Mouse (Mus musculus): Measurements from ENCODE around the gene Abcc3. TPM values are rescaled to one million over a fixed set of nuclear protein-coding genes. Genes with fewer than 3 reads are reported as not detected.

Abcc3 gene
- total RNA-seq, 2 experiments from 2014 or later, result 1.7 to 3.9 TPM

DNA sequence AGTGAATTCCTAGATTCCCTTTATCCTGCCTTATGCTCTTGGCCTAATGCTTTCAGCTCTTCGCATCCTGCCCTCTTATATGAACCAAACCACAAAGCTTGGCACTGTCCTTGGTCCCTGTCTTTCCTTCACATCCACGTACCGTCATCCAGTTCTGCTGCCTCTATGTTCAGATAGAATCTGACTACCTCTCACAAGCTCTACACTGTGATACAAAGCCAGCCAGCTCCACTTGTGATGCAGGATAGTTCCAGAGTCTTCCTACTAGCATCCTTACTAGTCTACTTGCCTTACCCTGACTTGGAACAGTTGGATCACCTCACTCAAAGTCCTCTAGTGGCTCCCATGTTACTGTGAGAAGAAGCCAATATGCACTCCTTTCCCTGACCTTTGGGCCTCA lies 62.6 kb downstream of the Abcc3 start:
- DNase-seq, result no peak
- intact Hi-C loops (cut with DNase I), result loop anchor here (5.0 kb wide), 1 partner anchor 212 kb away; no protein-coding TSS in a partner anchor

DNA sequence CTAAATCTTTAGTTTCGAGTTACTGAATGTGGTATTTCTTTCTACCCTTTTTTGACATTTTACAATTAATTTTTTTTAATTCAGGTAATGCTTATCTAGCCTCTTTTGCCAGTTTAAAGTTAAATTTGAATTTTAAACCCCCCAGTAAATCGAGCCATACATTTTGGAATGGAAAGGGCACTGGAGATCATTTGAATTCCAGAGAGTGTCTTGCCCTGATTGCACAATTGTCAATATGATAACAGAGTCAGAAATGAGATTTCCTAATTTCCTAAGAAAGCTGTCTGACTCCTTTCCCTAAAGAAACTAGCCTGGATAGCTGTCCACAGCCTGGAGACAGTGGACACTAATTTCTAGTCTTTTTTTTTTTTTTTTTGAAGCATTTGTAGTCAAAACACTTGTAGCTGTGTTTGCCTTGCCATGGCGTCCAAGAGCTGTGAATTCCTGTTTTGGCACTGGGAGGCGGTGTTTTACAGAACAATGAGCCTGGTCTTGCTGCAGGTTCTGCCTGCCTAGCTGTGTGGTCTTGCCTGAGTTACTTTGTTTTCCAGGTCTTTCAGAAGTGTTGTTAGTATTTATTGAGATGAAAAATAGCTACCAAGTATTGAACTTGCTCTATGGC lies 63.4 kb downstream of the Abcc3 start:
- peak in 1 of 2 experiments; percentile 40 for DNase-seq
- intact Hi-C loops (cut with DNase I), result loop anchor here (1.0 to 5.0 kb wide), 2 partner anchors 75 to 92 kb away; no protein-coding TSS in a partner anchor

DNA sequence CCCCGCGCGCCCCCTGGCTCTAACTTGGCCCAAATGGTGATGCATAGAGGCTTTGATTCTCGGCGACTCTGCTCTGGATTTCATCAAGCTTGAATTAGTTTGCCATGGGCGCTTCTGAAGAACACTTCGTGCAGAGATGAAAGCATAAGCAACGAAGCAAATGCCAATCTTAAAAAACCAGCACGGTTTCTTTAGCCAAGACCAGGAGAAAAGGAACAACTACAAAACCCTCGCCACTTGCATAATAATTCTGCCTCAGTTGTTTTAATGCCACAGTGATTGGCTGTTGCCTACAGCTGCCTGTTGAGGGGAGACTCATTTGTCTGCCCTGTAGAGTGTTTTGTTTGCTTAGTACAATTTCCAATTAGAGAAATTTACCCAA lies 64.2 kb downstream of the Abcc3 start:
- no peak for DNase-seq
- intact Hi-C loops (cut with DNase I), result loop anchor here (1.0 to 5.0 kb wide), 2 partner anchors 76 to 91 kb away; no protein-coding TSS in a partner anchor

DNA sequence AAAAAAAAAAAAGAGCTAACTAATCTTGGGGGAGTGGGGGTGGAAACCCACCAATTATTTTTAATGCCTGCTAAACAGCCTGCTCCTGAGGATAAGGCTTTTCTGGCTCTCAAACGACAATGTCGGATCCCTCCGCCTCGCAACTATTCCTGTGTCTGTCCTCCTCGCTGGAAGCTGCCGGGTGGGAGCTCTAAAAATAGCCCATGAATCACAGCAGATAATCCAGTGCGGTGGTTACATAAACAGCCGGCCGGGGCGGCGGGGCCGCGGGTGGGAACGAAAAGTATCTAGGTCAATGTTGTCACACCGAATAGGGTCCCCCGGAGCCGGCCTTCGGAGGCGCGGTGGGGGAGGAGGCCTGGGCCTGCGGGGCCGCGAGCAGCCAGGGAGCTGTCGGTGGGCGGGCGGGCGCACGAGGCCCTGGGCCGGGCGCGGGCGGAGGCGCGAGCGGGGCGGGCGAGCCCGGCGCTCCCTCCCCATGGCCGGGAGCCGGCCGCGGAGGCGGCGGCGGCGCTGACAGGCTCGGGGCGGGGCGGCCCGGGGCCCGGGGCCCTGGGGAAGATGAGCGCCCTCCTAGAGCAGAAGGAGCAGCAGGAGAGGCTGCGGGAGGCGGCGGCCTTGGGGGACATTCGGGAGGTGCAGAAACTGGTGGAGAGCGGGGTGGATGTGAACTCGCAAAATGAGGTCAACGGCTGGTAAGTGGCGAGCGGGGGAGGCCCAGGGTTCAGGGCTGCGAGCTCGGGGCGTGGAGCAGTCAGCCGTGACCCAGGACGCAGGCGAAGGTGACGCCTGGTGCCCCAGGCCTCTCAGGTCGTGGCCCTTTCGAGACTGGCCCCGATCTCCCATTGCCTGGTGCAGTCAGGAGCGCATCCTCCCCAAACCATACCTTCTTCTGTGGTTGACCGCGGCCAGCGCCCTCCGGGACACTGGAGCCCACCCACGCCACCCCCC lies 64.8 kb downstream of the Abcc3 start, which contains the start of gene Ankrd40:
Gene Ankrd40, plus strand, starts transcription at position 309 of the 951 bp plus-strand sequence.
- intact Hi-C loops (cut with DNase I), result loop anchor here (5.0 kb wide), 1 partner anchor 91 kb away; no protein-coding TSS in a partner anchor
- peak; percentile 92 to 96 for DNase-seq

DNA sequence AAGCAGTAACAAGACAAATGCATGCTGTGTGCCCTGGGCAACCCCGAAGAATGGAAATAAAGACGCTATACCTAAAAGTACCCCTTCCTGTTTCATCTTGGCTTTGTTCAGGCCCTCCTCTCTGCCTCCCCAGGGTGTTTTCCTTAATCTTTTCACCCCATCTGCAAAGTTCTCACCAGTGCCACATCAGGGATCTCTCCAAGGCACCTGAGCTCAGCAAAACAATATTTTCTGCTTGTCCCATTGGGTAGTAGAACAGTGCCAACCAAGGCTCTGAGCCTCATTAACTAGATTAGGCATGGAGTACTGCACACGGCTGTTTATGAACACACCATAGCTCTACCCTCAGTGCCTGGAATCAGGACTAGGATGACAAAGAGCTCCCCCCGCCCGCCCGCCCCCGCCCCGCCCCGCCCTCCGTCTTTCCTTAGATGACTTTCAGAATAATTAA lies 65.8 kb downstream of the Abcc3 start:
- DNase-seq, result peak; percentile 23 to 51
- intact Hi-C loops (cut with DNase I), result loop anchor here (5.0 kb wide), 1 partner anchor 90 kb away; no protein-coding TSS in a partner anchor

DNA sequence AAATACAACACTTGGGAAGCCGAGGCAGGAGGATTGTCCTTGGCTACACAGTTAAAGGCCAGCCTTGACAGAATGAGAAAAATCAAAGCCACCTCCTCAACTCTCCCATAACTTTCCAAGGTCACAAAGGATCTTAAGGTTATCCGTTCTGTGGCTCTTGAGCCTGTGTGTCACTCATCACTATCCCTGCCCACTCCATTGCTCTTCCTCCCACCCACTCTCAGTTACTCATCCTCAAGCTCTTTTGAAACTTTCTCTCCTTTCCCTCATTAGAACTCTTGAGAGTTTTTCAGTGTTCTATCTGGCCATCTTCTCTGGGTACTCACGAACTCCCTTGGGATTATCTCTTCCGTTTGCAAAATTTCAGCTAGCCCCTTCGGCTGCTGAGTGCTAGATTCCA lies 68.2 kb downstream of the Abcc3 start:
- intact Hi-C loops (cut with DNase I), result loop anchor here (5.0 kb wide), 1 partner anchor 87 kb away; no protein-coding TSS in a partner anchor

DNA sequence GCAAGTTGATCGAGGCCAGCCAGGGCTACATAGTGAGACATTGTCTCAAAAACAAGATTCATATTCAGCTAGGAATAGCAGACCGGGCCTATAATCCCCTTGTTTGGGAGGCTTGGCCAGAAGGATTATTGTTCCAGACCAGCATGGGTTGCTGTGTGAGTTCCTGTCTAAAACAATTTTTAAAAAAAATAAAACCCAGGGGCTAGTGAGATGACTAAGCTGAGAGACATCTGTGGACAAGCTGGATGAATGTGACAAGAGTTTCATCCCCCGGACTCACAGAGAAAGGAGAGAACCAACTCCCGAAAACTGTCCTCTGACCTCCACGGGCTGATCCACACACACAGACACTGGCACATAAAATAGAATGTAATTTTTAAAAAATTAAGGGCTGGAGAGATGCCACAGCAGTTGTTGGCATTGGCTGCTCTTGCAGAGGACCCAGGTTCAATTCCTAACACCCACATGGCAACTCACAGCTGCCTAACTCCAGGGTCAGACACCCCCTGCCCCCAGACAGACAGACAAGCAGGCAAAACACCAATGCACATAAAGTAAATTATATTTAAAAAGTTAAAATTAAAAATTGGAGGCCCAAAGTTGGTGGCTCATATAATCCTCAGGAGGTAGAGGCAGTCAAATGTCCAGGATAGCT lies 69.4 kb downstream of the Abcc3 start:
- intact Hi-C loops (cut with DNase I), result no loop called here
- DNase-seq, result no peak

More for the DNA sequence above, 68.2 kb downstream of the Abcc3 start:
- DNase-seq, result no peak

DNA sequence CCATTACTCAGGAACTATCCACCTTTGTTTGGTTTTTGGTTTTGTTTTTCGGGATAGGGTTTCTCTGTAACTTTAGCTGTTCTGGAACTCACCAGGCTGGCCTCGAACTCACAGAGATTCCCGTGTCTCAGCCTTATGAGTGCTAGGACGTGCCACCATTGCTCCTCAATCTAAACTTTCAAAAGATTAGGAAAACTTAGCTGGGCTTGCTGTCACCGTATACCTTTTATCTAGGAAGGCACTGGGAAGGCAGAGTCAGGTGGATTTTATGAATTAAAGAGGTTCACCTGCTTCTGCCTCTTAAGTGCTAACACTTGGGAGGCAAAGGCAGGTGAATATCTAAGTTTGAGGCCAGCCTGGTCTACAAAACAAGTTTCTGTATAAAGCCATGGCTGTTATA lies 70.2 kb downstream of the Abcc3 start:
- DNase-seq, result no peak
- intact Hi-C loops (cut with DNase I), result no loop called here

DNA sequence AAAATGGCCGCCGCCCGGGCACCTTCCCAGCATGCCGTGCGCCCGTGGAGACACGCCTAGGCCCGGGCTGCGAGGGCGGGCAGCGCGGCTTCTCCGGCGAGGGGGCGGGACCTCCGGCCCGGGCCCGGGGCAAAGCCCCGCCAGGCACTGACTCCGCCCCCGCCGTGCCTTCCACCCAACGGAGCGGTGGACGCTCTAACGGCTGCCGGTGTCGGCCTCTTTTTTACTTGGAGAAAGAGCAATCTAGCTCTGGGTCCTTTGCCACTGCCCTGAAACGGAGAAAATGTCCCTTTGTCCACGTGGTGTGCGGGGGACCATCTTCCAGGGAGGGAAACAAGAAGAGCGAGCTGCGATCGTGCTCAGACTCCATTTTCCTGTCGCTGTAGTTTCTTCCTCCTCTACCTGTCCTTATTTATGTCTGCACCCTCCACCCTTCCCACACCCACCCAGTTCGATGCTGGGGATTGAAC lies 70.8 kb downstream of the Abcc3 start, which contains the start of gene Luc7l3:
Gene Luc7l3, minus strand, starts transcription at position 58 of the 470 bp plus-strand sequence.
- intact Hi-C loops (cut with DNase I), result no loop called here
- peak; percentile 95 to 96 for DNase-seq

DNA sequence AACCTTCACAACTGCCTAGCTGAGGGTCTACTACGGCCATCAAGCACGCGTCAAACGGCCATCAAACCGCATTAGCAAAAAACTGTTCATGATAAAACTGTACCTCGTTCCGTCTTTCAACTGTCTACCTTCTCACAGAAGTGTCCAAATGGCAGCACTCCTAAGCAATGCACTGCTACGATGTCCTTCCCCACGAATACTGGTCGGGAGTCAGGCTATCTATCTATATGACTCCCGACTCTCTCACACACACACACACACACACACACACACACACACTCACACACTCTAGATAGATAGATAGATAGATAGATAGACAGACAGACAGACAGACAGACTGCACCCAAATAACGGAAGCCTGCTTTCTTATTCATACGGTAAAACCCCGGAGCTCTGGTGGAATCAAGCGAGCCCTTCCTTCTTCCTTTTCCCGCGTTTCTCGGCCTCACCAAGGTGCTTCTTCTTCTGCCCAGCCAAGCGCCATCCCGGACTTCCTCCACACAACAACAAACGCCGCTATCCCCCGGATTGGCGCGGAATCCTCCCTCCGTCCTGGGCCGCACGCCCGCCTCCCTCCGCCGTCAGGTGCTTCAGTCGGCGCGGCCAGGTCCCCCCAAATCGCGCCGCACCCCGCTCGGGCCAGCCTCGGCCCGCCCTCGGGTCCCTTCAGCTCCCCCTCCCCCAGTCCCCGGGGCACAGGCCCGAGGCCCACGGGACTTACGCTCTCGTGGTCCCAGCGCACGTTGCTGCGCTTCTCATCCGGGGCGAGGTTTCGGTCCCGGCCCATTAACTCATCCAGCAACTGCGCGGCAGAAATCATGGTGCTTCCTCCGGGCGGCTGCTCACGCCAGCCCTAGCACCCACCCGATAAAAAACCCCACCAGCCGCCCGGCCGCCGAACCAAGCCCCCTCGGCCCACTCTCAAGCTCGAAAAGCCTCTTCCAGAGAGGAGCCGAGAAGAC lies 71.5 kb downstream of the Abcc3 start:
- intact Hi-C loops (cut with DNase I), result no loop called here
- DNase-seq, result no peak

DNA sequence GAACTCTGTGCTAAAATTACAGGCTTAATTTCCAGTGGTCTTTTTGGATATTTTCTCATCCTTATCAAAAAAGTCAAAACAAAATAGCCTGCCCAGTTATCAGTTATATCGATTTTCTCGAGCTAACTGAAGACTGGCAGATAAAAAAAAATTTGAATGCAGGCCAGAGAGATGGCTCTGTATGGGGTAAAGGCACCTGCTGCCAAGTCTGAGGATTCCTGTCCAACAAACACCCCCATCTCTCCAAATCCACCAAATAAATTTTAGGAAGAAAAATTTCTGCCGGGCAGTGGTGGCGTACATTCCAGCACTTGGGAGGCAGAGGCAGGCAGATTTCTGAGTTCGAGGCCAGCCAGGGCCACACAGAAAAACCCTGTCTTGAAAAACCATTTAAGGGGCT lies 74.7 kb downstream of the Abcc3 start:
- DNase-seq, result no peak
- intact Hi-C loops (cut with DNase I), result no loop called here

DNA sequence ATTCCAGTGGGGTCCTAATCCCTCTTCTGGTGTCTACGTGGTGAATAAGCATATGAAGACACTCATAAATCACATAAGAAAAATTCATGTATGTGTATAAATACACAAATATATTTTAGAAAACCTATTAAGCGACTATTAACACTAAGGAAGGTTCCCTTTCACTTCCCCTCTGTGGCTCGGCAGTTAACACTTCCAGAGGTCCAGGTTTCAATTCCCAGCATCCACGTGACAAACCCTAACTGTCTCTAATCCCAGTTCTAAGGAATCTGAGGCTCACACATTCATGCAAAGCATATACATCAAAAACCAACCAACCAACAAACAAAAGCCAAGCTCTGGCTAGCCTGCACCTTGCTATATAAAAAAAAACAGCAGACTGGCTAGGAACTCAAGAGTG lies 75.3 kb downstream of the Abcc3 start:
- intact Hi-C loops (cut with DNase I), result no loop called here
- no peak for DNase-seq

DNA sequence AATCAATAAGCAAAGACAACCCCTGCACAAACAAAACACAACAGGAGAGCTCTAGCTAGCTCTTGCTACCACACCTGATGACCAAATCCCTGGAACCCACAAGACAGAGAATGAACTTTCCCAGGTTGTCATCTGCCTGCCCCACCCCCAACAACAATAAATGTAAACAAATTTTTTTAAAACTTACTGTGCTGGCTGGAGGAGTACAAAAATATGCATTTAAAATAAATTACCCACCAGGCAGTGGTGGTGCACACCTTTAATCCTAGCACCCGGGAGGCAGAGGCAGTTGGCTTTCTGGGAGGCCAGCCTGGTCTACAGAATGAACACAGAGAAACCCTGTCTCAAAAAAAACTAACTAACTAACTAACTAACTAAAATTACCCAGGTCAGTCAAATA lies 75.8 kb downstream of the Abcc3 start:
- intact Hi-C loops (cut with DNase I), result no loop called here
- DNase-seq, result no peak

DNA sequence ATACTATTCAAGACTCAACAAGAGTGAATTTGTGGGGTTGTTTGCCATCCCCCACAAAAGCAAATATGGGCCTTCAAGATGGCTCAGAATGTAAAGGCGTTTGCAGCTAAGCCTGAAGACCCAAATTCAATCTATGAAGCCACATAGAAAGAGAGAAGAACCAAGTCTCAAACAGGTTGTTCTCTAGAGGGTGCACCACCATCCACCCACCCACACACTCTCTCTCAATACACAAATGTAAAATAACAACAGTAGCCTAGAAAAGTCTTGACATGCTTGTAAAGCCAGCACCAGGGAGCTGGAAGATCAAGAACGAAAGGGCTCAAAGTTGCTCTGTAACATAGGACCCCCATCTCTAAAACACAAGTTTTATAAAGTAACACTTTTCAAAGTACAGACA lies 76.3 kb downstream of the Abcc3 start:
- DNase-seq, result no peak
- intact Hi-C loops (cut with DNase I), result no loop called here

DNA sequence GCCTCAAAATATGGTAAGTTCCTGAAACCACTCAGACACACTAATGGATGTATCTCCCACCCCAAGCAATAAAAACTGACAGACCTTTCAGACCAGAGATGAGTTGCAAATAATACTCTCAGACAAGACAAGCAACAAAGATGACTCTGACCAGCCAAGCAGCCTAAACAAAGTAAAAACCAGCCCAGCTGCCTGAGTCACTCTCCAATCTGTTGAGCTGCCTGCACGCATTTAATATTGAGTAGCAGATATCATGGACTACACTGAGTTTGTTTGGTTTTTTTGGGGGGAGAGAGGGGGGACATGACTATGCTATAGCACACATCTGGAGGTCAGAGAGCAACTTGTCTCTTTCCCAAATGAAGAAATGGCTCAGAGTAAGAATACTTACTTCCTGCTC lies 77.5 kb downstream of the Abcc3 start:
- no peak for DNase-seq
- intact Hi-C loops (cut with DNase I), result no loop called here

DNA sequence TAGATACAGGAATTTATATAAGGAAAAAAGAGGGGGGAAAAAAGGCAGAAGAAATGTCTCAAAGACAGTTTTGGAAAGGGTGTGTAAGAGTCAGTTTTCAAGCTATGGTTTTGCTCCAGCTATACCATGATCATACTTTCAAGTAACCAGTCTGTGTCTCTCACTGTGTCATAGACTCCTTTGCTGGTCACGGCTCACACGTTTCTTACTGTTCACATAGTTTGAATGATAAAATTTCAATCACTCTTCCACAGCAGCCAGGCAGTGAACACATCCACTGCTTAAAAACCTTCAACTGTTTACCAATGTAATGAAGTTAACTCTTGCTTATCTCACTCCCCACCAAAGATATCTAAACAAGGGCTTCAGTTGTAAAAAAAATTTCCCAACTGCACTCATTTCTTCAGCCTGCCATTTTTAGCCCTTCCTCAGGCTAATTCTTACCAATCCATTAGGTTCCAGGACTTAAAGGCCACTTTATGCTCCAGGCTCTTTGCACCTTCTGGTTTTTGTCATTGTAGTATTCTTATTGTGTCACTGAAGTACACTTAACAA lies 78.6 kb downstream of the Abcc3 start:
- no peak for DNase-seq
- intact Hi-C loops (cut with DNase I), result no loop called here

DNA sequence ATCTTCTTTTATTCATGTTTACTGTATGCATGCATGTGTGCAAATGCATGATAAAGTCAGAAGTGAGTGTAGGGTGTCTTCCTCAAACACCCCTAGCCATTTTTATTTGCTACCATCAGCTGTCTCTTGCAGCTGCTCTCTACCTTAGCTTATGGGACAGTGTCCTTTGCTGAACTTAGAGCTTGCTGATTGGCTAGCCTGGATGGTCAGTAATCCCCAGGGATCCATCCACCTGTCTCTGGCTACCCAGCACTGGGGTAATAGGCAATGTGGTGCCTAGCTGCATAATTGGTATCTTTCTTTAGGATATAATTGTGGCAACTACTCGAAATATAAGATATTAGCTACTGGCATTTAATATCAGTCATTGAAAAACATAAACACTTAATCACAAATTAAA lies 80.1 kb downstream of the Abcc3 start:
- DNase-seq, result no peak
- intact Hi-C loops (cut with DNase I), result no loop called here

DNA sequence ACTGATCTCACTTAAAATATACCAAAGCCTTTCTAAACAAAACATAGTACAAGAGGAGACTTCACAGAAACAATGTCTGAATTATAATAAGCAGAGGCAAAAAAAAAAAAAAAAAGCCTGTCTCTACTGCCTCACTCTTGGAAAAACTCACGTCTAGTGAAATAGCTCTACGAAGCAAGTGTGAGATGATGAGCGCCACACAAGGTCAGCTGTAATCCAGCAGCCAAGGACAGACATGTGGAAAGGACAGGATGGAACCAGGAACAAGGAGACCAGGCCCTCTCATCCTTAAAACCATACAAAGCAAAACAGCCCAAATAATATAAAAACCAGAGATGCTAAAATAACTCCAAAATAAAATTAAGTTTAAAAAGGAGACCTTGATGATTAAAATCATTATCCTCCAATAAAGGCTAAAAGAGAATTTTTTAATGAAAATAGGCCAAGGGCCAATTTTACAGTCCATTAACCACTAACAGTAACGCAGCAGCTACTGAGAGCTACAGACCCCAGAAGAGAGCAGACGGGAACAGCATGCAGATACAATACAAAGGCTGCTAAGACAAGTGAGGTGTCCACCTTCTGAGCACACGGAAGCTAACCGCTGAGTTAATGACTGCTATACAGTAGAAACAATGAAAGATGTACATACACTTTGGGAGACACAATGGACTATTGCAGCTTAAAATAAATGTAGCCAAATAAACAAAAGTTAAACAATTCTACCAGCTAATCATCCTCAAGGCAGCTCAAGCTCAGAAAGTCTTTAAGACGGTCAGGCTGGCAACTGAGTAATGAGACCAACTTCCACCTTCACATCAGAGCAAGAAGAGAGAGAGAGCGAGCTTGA lies 97.6 kb downstream of the Abcc3 start:
- no peak for DNase-seq

More for the DNA sequence above, 97.6 kb downstream of the Abcc3 start:
- intact Hi-C loops (cut with DNase I), result no loop called here
